Mouse (Mus musculus) Patski (cell line): ENCODE data around the gene Ahcyl2. TPM values are rescaled to one million over a fixed set of nuclear protein-coding genes. Genes with fewer than 3 reads are reported as not detected.
A peak's percentile ranks its signal among the peaks of the same experiment; 100 is the strongest.

Experiments
- ATAC-seq: fragments of 100-300 bp; one replicate; pipeline ENCODE4 v1.8.0; 2021
- CTCF ChIA-PET: fragments of 350-600 bp; sonication (Branson Sonifier 250); formaldehyde crosslinking; loops from one replicate; lab custom pipeline; 2022; ENCODE audit warnings: inconsistent platforms; lab: Charles Lee
- POLR2A ChIA-PET: fragments of 350-600 bp; sonication (Branson Sonifier 250); formaldehyde crosslinking; loops from one replicate; lab custom pipeline; 2022; ENCODE audit warnings: antibody characterized with exemption, inconsistent platforms; lab: Charles Lee
- DNase-seq: peaks from one replicate; pipeline ENCODE4 v3.0.0-alpha.2; 2011; ENCODE audit warnings: low read depth, low spot score
- H3K27me3 ChIP-seq: fragments of 371-371 bp; one replicate; pipeline ENCODE4 v1.5.1; 2021
- CTCF ChIP-seq: fragments of 100-300 bp; IDR thresholded peaks from one replicate; pipeline ENCODE4 v1.5.1; 2021
- in situ Hi-C: fragments of 300-500 bp; cut with MboI; formaldehyde crosslinking; loops from 3 replicates; pipeline ENCODE4 v1.11.1; 2018; ENCODE audit warnings: low pct_unique_long_range_greater_than_20kb, mixed read lengths
- polyA plus RNA-seq: library from polyadenylated mRNA; unstranded; gene quantifications from one replicate; pipeline ENCODE4 v1.2.3, GENCODE M21; 2021

Gene Ahcyl2
- polyA plus RNA-seq, 1 experiment from 2014 or later: 30.8 TPM

GRCm38 (mm10) chr6:29768791-29769441 is 1.1 kb downstream of the Ahcyl2 start:
- TF ChIP-seq CTCF: no peak
- DNase-seq (no peak), ATAC-seq (peak; percentile 41)
- ChIA-PET CTCF (interaction anchor here (0.9 to 1.5 kb wide), 2 partner anchors 11 to 46 kb away, joined by 4 read pairs; no protein-coding TSS in a partner anchor), POLR2A (no interaction called here)
- in situ Hi-C loops: no loop called here
- no peaks in the 10 kb centered on the region for H3K27me3 ChIP-seq

GRCm38 (mm10) chr6:29770672-29771321 is 3.0 kb downstream of the Ahcyl2 start:
- in situ Hi-C loops: no loop called here
- DNase-seq: no peak
- no peak for TF ChIP-seq CTCF
- no peaks in the 10 kb centered on the region for H3K27me3 ChIP-seq
- ChIA-PET POLR2A (no interaction called here), CTCF (interaction anchor here (0.7 to 2.0 kb wide), 3 partner anchors 8 to 82 kb away, joined by 3 to 9 read pairs (median 3); no protein-coding TSS in a partner anchor)
- no peak for ATAC-seq

- ATAC-seq: no peak
- POLR2A ChIA-PET: no interaction called here
Observed at GRCm38 (mm10) chr6:29772236-29772635, 4.4 kb downstream of the Ahcyl2 start.

DNA sequence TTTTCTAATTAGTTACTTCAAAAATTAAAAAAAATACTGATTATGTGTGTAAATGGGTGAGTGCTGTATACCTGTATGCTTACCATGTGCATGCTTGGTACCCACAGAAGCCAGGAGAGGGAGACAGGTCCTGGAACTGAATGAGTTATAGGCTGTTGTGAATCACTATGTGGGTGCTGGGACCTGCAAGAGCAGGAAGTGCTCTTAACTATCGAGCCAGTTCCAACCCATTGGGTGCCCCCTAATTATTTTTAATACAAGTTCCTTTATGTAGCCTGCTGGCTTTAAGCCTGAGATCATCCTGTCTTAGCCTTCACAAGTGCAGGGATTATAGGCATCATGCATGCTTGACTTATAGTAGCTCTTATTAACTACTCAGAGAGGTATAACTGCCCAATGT is 6.3 kb downstream of the Ahcyl2 start:
- POLR2A ChIA-PET: no interaction called here
- H3K27me3 ChIP-seq: no peaks in the 10 kb centered on the region
- in situ Hi-C loops: no loop called here
- peak; percentile 16 for TF ChIP-seq CTCF
- DNase-seq (no peak), ATAC-seq (no peak)
- CTCF ChIA-PET: interaction anchor here (0.7 to 1.2 kb wide), 3 partner anchors 8 to 59 kb away, joined by 3 read pairs; no protein-coding TSS in a partner anchor

More at GRCm38 (mm10) chr6:29772236-29772635, 4.4 kb downstream of the Ahcyl2 start:
- CTCF ChIA-PET: interaction anchor here (2.0 kb wide), 1 partner anchor 10 kb away, joined by 9 read pairs; no protein-coding TSS in a partner anchor
- no peak for DNase-seq
- in situ Hi-C loops: no loop called here
- TF ChIP-seq CTCF: no peak
- no peaks in the 10 kb centered on the region for H3K27me3 ChIP-seq

DNA sequence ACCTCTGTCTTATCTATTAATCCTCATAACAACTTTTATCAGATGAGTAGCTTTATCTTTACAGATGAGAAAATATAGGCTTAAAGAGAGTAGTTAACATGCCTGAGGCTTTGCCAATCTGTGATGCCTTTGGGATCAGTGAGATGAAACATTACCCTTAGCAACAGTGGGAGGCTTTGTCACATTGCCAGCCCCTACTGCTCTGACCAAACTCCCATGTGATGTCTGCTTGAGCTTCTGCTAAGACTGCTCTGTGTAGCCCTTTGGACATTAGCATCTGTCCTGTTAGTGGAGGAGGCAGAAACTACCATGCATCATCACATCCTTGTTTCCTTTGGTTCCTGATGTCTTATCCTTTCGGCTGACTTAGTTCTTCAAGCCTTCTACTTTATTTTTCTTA is 7.8 kb downstream of the Ahcyl2 start:
- POLR2A ChIA-PET: no interaction called here
- no peaks in the 10 kb centered on the region for H3K27me3 ChIP-seq
- in situ Hi-C loops: no loop called here
- peak; percentile 77 for DNase-seq
- CTCF ChIA-PET: no interaction called here
- peak; percentile 79 for ATAC-seq
- no peak for TF ChIP-seq CTCF

DNA sequence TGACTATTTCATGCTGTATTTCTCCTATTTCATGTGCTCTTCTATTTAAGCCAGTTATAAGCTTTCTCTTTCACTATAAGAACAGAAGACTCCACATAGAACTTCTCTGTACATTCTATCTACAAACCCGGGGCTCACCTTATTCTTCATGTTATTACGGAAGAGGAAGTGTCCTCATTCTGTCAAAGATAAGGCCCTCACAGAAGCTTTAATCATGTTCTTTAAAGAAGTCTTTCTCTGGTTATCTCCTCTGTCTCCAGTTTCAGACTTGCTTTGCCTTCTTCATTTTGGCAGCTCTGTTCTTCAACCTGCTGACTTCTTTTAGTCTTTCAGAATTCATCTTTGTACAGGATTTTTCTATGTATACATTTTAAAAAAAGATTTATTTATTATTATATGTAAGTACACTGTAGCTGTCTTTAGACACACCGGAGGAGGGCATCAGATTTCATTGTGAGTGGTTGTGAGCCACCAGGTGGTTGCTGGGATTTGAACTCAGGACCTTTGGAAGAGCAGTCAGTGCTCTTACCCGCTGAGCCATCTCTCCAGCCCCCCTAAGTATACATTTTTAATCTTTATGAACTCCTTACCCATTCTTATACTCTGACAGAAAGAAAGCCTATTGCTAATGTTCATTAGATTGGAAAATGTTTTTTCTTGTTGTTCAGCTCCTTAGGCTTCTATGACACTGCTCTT is 8.9 kb downstream of the Ahcyl2 start:
- DNase-seq: no peak
- no peaks in the 10 kb centered on the region for H3K27me3 ChIP-seq
- ChIA-PET POLR2A (interaction anchor here (0.6 kb wide), 1 partner anchor 614 kb away, joined by 3 read pairs; the partner anchor contains the start of gene Zc3hc1), CTCF (interaction anchor here (1.0 kb wide), 2 partner anchors 19 to 35 kb away, joined by 3 to 5 read pairs; no protein-coding TSS in a partner anchor)
- ATAC-seq: no peak
- in situ Hi-C loops: no loop called here
- TF ChIP-seq CTCF: no peak

DNA sequence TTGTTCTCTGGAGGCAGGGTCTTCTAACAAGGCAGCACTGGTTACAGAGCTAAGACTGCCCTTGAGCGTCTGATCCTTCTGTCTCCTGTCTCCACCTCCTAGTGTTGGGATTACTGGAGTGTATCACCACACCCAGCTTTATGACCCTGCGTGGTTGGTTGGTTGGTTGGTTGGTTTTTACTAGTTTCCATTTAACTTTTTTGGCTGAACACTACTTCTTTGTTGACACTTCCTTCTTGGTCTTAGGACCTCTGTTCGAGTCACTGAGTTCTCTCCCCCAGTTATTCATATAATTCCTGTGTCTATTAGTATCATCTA is 9.4 kb downstream of the Ahcyl2 start:
- DNase-seq (no peak), ATAC-seq (peak; percentile 39)
- in situ Hi-C loops: no loop called here
- CTCF ChIA-PET: interaction anchor here (1.0 kb wide), 2 partner anchors 19 to 35 kb away, joined by 3 to 5 read pairs; no protein-coding TSS in a partner anchor
- no peaks in the 10 kb centered on the region for H3K27me3 ChIP-seq
- TF ChIP-seq CTCF: no peak
- POLR2A ChIA-PET: interaction anchor here (0.6 kb wide), 1 partner anchor 613 kb away, joined by 3 read pairs; the partner anchor contains the start of gene Zc3hc1

DNA sequence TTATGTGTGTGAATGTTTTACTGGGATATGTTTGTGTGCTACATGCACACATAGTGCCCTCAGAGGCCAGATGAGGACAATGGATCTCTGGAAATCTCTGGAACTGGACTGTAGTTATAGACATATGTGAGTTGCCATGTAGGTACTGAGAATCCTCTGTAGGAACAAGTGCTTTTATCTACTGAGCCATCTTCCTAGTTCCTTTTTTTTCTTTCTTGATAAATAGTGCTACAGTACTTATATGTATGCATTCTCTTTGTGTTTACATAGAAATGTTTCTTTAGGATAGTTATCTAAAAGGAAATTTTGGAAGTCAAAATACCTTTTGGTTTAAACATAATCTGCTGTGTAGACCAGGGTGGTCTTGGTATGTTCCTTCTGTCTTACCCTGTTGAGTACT is 12.3 kb downstream of the Ahcyl2 start:
- CTCF ChIA-PET: interaction anchor here (1.7 kb wide), 1 partner anchor 18 kb away, joined by 3 read pairs; no protein-coding TSS in a partner anchor
- POLR2A ChIA-PET: no interaction called here

GRCm38 (mm10) chr6:29780571-29780970 is 12.8 kb downstream of the Ahcyl2 start:
- H3K27me3 ChIP-seq: no peaks in the 10 kb centered on the region
- in situ Hi-C loops: no loop called here
- no peak for TF ChIP-seq CTCF
- ATAC-seq (no peak), DNase-seq (no peak)
- ChIA-PET POLR2A (no interaction called here), CTCF (no interaction called here)

More for the DNA sequence above, 12.3 kb downstream of the Ahcyl2 start:
- no peak for TF ChIP-seq CTCF
- in situ Hi-C loops: no loop called here
- DNase-seq (no peak), ATAC-seq (no peak)
- H3K27me3 ChIP-seq: no peaks in the 10 kb centered on the region

- H3K27me3 ChIP-seq: no peaks in the 10 kb centered on the region
- POLR2A ChIA-PET: no interaction called here
- DNase-seq (no peak), ATAC-seq (no peak)
- CTCF ChIA-PET: no interaction called here
- in situ Hi-C loops: no loop called here
- TF ChIP-seq CTCF: no peak
Observed at GRCm38 (mm10) chr6:29782239-29782638, 14.4 kb downstream of the Ahcyl2 start.
